Mouse (Mus musculus): ENCODE results near the gene Tpk1. TPM values are rescaled to one million over a fixed set of nuclear protein-coding genes. Genes with fewer than 3 reads are reported as not detected.
A peak's percentile ranks its signal among the peaks of the same experiment; 100 is the strongest.

Tpk1 gene
- polyA plus RNA-seq, 1 experiment from 2014 or later, result 5.9 TPM

- no peak overlapping the region for H3K27ac ChIP-seq
- no peaks in the 10 kb centered on the region for H3K9me3 ChIP-seq
- no peaks in the 10 kb centered on the region for H3K27me3 ChIP-seq
- ATAC-seq (ENCODE audit: low FRiP score), result no peak
- no peak overlapping the region for H3K4me2 ChIP-seq
- no peak overlapping the region for H3K9ac ChIP-seq
- H3K4me1 ChIP-seq (replicated peaks), result no peaks in the 10 kb centered on the region
- H3K36me3 ChIP-seq, result no peaks in the 10 kb centered on the region
- 74% methylated on average over 2 of the region's 2 CpGs for WGBS
- H3K4me3 ChIP-seq, result no peak overlapping the region
Observed at GRCm38 (mm10) chr6:43537252-43537870, 128.7 kb downstream of the Tpk1 start.

DNA sequence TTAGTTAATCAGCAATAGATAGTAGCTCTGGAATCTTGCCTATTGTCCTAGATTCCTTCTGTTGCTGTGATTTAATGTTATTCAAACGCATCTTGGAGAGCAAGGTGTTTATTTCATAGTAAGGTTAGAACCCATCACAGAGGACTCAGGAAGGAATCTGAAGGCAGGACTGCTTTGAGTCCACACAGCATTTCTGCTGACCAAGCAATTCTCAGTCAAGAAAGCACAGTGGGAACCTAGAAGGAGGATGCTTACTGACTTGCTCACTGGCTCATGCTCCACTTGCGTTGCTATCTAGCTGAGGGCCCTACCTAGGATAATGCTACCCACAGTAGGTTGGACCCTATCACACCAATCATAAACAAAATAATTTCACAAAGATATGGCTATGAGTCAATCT, 130.6 kb downstream of the Tpk1 start:
- 98% methylated on average over 2 of the region's 2 CpGs for WGBS
- H3K27me3 ChIP-seq, result no peaks in the 10 kb centered on the region
- no peaks in the 10 kb centered on the region for H3K9me3 ChIP-seq
- H3K27ac ChIP-seq, result no peak overlapping the region
- no peaks in the 10 kb centered on the region for H3K4me1 ChIP-seq (replicated peaks)
- no peak for ATAC-seq (ENCODE audit: low FRiP score)
- H3K9ac ChIP-seq, result no peak overlapping the region
- H3K36me3 ChIP-seq, result no peaks in the 10 kb centered on the region
- no peak overlapping the region for H3K4me2 ChIP-seq
- H3K4me3 ChIP-seq, result no peak overlapping the region

DNA sequence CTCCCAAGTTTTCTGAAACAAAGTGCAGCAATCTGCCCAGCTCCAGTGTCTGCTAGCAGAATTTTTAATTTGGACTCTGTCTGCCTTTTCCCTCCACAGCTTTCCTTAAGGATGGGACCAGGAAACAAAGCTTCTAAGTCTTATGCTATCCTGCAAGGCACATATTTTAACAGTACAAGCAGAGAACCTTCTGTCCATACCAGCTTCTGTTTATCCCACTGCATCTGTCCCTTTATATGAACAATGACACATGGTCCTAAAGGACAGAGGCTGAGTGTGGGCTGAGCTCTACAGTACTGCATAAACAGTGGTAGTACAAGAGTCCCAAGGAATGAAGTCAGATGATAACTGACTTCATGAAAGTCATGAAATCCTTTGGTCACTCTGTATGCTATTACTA, 132.8 kb downstream of the Tpk1 start:
- Histone ChIP-seq H3K4me3 (no peak overlapping the region), H3K9me3 (no peaks in the 10 kb centered on the region), H3K4me1 (replicated peaks) (0 out of 2 replicates have a peak, but pooled peaks cover 3% of the 10 kb centered on the region), H3K9ac (no peak overlapping the region), H3K27ac (no peak overlapping the region), H3K4me2 (no peak overlapping the region), H3K27me3 (no peaks in the 10 kb centered on the region), H3K36me3 (no peaks in the 10 kb centered on the region)
- no peak for ATAC-seq (ENCODE audit: low FRiP score)

DNA sequence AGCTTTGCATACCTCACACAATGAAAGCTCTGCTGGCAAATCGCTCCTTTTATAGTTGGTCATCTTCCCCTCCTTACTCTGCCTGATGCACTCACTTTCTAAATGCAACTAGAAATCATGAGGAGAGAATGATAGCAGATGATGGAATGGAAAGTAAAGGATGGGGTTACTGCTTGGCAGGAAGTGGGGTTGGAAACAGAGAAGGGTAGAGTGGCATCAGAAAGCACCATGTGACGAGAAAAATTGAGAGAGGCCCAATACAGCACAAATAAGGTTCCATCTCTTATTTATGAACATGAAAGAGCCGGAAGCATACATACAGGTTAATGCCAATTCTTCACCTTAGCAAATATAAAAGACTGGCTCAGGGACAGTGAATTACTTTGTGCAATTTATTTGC, 133.3 kb downstream of the Tpk1 start:
- H3K9ac ChIP-seq, result no peak overlapping the region
- no peak overlapping the region for H3K27ac ChIP-seq
- H3K27me3 ChIP-seq, result no peaks in the 10 kb centered on the region
- H3K4me1 ChIP-seq (replicated peaks), result 0 out of 2 replicates have a peak, but pooled peaks cover 3% of the 10 kb centered on the region
- no peaks in the 10 kb centered on the region for H3K9me3 ChIP-seq
- WGBS, result 90% methylated on average over 3 of the region's 3 CpGs
- H3K4me3 ChIP-seq, result no peak overlapping the region
- ATAC-seq (ENCODE audit: low FRiP score), result no peak
- no peak overlapping the region for H3K4me2 ChIP-seq
- H3K36me3 ChIP-seq, result no peaks in the 10 kb centered on the region

DNA sequence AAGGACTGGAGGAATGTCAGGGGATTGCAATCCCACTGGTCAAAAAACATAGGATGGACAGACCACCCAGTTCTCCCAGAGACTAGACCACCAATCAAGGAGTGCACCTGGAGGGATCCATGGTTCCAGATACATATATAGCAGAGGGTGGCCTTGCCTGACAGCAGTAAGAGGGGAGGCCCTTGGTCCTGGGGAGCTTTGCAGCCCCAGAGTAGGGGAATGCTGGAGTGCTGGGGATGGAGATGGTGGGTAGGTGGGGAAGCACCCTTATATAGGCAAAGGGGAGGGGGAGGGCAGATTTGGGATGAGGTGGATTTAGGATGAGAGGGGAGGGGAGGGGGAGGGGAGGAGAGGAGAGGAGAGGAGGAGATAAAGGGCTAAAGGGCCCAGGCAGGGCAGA, 134.1 kb downstream of the Tpk1 start:
- Histone ChIP-seq H3K4me3 (no peak overlapping the region), H3K9ac (no peak overlapping the region), H3K4me1 (replicated peaks) (0 out of 2 replicates have a peak, but pooled peaks cover 3% of the 10 kb centered on the region), H3K27me3 (no peaks in the 10 kb centered on the region), H3K9me3 (no peaks in the 10 kb centered on the region), H3K27ac (no peak overlapping the region), H3K4me2 (no peak overlapping the region), H3K36me3 (no peaks in the 10 kb centered on the region)
- no peak for ATAC-seq (ENCODE audit: low FRiP score)

DNA sequence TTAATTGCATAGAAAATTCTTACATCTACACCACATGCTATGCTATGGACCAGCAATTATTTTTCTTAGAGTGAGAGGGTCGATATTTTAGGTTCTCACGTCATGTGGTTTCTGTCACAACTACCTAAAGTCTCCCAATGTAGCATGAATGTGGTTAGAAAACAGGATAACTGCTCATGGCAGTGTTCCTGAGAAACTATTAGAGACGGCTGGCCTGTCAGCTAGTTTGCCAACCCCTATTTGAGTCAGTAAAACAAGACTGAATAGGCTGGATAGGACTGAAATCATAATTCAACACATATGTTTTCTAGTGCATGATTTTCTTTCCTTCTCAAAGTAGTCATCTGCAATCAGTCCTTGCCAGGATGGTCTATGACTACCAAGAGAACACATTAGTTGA, 137.1 kb downstream of the Tpk1 start:
- 0 out of 2 replicates have a peak, but pooled peaks cover 3% of the 10 kb centered on the region for H3K4me1 ChIP-seq (replicated peaks)
- no peak overlapping the region for H3K27ac ChIP-seq
- no peak for ATAC-seq (ENCODE audit: low FRiP score)
- H3K36me3 ChIP-seq, result no peaks in the 10 kb centered on the region
- H3K27me3 ChIP-seq, result no peaks in the 10 kb centered on the region
- H3K4me3 ChIP-seq, result no peak overlapping the region
- WGBS, result 86% methylated on average over 3 of the region's 3 CpGs
- no peaks in the 10 kb centered on the region for H3K9me3 ChIP-seq
- no peak overlapping the region for H3K4me2 ChIP-seq
- H3K9ac ChIP-seq, result no peak overlapping the region

GRCm38 (mm10) chr6:43525028-43525427, 141.1 kb downstream of the Tpk1 start:
- Histone ChIP-seq H3K4me1 (replicated peaks) (peaks cover 6% of the 10 kb centered on the region; the same call in 1 of the 2 replicates), H3K27me3 (no peaks in the 10 kb centered on the region), H3K4me2 (no peak overlapping the region), H3K4me3 (no peak overlapping the region), H3K36me3 (no peaks in the 10 kb centered on the region), H3K27ac (no peak overlapping the region), H3K9me3 (no peaks in the 10 kb centered on the region), H3K9ac (no peak overlapping the region)
- 77% methylated on average over 2 of the region's 2 CpGs for WGBS
- ATAC-seq (ENCODE audit: low FRiP score), result no peak

DNA sequence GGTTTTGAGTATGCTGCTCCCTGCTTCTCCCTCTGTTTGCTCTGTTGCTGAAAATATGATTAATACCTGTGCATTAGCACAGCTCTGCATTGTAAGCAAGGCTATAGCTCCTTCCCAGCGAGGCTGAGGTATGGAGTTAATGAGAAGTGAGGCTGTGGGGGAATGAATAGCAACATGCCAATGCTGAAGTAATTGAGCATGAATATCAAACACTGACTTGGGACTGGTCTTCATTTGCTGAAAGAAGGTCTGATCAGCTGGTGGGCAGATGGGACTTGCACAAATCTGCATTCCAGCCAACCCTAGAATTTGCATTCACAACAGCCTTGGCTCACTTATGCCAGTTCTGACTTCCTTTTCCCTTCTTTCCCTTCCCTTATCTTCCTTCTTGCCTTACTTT, 144.0 kb downstream of the Tpk1 start:
- Histone ChIP-seq H3K4me2 (no peak overlapping the region), H3K4me1 (replicated peaks) (peaks cover 5% of the 10 kb centered on the region; the same call in 1 of the 2 replicates), H3K9ac (no peak overlapping the region), H3K36me3 (no peaks in the 10 kb centered on the region), H3K27ac (peak overlapping the region; percentile 2; the same call in 1 of the 2 replicates), H3K4me3 (no peak overlapping the region), H3K27me3 (no peaks in the 10 kb centered on the region), H3K9me3 (no peaks in the 10 kb centered on the region)
- peak; percentile 85 for ATAC-seq (ENCODE audit: low FRiP score)
- 27% methylated on average over 1 of the region's 1 CpGs for WGBS

GRCm38 (mm10) chr6:43520218-43520617, 145.9 kb downstream of the Tpk1 start:
- Histone ChIP-seq H3K4me3 (no peak overlapping the region), H3K27ac (no peak overlapping the region), H3K4me2 (no peak overlapping the region), H3K9ac (no peak overlapping the region), H3K27me3 (no peaks in the 10 kb centered on the region), H3K36me3 (no peaks in the 10 kb centered on the region), H3K4me1 (replicated peaks) (peaks cover 5% of the 10 kb centered on the region; the same call in 1 of the 2 replicates), H3K9me3 (no peaks in the 10 kb centered on the region)
- ATAC-seq (ENCODE audit: low FRiP score), result no peak
- WGBS, result 49% methylated on average over 2 of the region's 2 CpGs

GRCm38 (mm10) chr6:43518378-43518777, 147.7 kb downstream of the Tpk1 start:
- Histone ChIP-seq H3K4me3 (no peak overlapping the region), H3K4me1 (replicated peaks) (peaks cover 5% of the 10 kb centered on the region; the same call in 1 of the 2 replicates), H3K36me3 (no peaks in the 10 kb centered on the region), H3K27me3 (no peaks in the 10 kb centered on the region), H3K9ac (no peak overlapping the region), H3K9me3 (no peaks in the 10 kb centered on the region), H3K4me2 (no peak overlapping the region), H3K27ac (no peak overlapping the region)
- ATAC-seq (ENCODE audit: low FRiP score), result no peak

DNA sequence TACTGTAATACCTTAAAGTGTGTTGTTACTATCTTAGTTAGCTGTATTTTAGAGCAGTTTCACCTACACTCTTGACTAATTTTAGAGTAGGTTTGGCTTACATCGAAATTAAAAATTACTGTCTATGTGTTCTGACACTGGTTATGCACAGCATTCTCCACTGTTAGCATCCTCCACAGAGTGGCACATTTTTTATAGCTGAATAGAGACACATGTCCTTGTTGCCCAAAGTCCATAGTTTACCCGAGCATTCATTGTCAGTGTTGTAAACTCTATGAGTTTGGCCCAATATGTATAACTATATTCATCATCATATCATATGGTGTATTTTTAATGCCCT, 148.8 kb downstream of the Tpk1 start:
- WGBS, result 92% methylated on average over 2 of the region's 2 CpGs
- no peaks in the 10 kb centered on the region for H3K36me3 ChIP-seq
- no peak for ATAC-seq (ENCODE audit: low FRiP score)
- H3K4me1 ChIP-seq (replicated peaks), result peaks cover 5% of the 10 kb centered on the region; the same call in 1 of the 2 replicates
- no peak overlapping the region for H3K4me2 ChIP-seq
- H3K9me3 ChIP-seq, result no peaks in the 10 kb centered on the region
- H3K9ac ChIP-seq, result no peak overlapping the region
- no peak overlapping the region for H3K27ac ChIP-seq
- no peaks in the 10 kb centered on the region for H3K27me3 ChIP-seq
- H3K4me3 ChIP-seq, result no peak overlapping the region

GRCm38 (mm10) chr6:43516593-43517315, 149.3 kb downstream of the Tpk1 start:
- no peaks in the 10 kb centered on the region for H3K36me3 ChIP-seq
- no peaks in the 10 kb centered on the region for H3K9me3 ChIP-seq
- H3K4me2 ChIP-seq, result no peak overlapping the region
- WGBS, result 90% methylated on average over 2 of the region's 2 CpGs
- H3K27me3 ChIP-seq, result no peaks in the 10 kb centered on the region
- H3K4me3 ChIP-seq, result no peak overlapping the region
- no peak overlapping the region for H3K27ac ChIP-seq
- no peak for ATAC-seq (ENCODE audit: low FRiP score)
- H3K4me1 ChIP-seq (replicated peaks), result peaks cover under 1% of the 10 kb centered on the region; the same call in 1 of the 2 replicates
- no peak overlapping the region for H3K9ac ChIP-seq

All from hindbrain, embryonic 13.5 days (tissue).